Mouse (Mus musculus) forebrain, embryonic 11.5 days (tissue): ENCODE results near the gene Dok5. TPM values are rescaled to one million over a fixed set of nuclear protein-coding genes. Genes with fewer than 3 reads are reported as not detected.

Experiments used
- ATAC-seq: fragments of 200-750 bp; cut with Nextera tagmentation; replicated peaks from 2 replicates; pipeline ENCODE4 v1.8.0; 2017; ENCODE audit warnings: moderate TSS enrichment; ENCODE audit not compliant: low FRiP score
- DNase-seq: peaks from one replicate; pipeline ENCODE4 v3.0.0-alpha.2; 2017; ENCODE audit warnings: low spot score
- H3K27ac ChIP-seq: fragments of 300-500 bp; sonication (generic); 2 replicates; pipeline ENCODE4 v1.5.1; 2014; ENCODE audit warnings: low read depth, low read length
- H3K27me3 ChIP-seq: fragments of 300-500 bp; sonication (generic); 2 replicates; pipeline ENCODE4 v1.6.1; 2014; ENCODE audit warnings: mild to moderate bottlenecking, low read length, mixed read lengths; ENCODE audit not compliant: control insufficient read depth, insufficient read depth
- H3K36me3 ChIP-seq: fragments of 300-500 bp; sonication (generic); 2 replicates; pipeline ENCODE4 v1.6.1; 2014; ENCODE audit warnings: mild to moderate bottlenecking, low read length, moderate library complexity, mixed read lengths; ENCODE audit not compliant: control insufficient read depth, insufficient read depth
- H3K4me1 ChIP-seq: fragments of 300-500 bp; sonication (generic); replicated peaks from 2 replicates; pipeline ENCODE4 v1.6.1; 2014; ENCODE audit warnings: low read length, mixed read lengths; ENCODE audit not compliant: control insufficient read depth, insufficient read depth
- H3K4me2 ChIP-seq: fragments of 300-500 bp; sonication (generic); 2 replicates; pipeline ENCODE4 v1.6.1; 2014; ENCODE audit warnings: low read depth, mild to moderate bottlenecking, low read length, moderate library complexity, mixed read lengths; ENCODE audit not compliant: severe bottlenecking
- H3K4me3 ChIP-seq: fragments of 300-500 bp; sonication (generic); 2 replicates; pipeline ENCODE4 v1.5.1; 2014; ENCODE audit warnings: low read depth, low read length
- H3K9ac ChIP-seq: fragments of 300-500 bp; sonication (generic); 2 replicates; pipeline ENCODE4 v1.6.1; 2014; ENCODE audit warnings: low read length
- H3K9me3 ChIP-seq: fragments of 300-500 bp; sonication (generic); 2 replicates; pipeline ENCODE4 v1.6.1; 2016; ENCODE audit warnings: low read length, mixed read lengths; ENCODE audit not compliant: control insufficient read depth
- WGBS: fragments of 180-500 bp; shearing (Covaris S2); extraction: QIAGEN DNeasy Blood & Tissue Kit; methylation state at CpG from one replicate; pipeline ENCODE4 v1.1.7; 2014; 5-methylcytosine and 5-hydroxymethylcytosine counted together
- polyA plus RNA-seq: library from polyadenylated mRNA; unstranded; fragments of >200 nt; fragmentation: Nextera tagmentation; extraction: Ambion mirVana; gene quantifications from 2 replicates; pipeline ENCODE4 v1.2.1, GENCODE M21; 2014

Gene Dok5
- polyA plus RNA-seq, 1 experiment from 2014 or later = 6.2 TPM

DNA sequence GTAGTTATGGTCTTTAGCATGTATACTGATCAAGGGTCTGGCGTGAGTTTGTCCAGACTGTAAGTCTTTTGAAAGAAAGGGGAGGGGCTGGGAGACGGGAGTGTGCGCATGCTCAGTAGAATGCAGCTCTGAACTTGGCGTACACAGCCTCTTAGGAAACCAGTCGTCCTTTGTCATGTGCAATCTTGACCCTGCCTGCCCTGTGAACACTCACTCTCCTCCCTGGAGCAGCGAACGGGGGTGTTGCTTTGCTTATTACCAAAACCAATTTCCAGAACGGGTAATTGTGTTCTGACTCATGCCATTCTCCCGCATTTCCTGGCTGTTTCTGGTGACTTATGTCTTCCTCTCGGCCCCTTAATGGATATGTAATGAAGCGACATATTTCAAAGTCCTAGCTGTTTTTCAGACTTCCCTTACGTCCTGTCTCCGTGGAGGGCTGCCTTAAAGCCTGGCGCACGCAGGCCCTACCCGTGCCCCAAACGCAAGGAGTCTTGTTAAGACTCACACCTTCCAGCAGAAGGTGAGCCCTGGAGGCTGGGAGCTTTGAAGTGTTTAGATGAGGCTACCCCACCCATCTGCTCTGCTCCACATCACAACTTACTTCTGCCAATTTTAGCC is 95.3 kb downstream of the Dok5 start:
- Histone ChIP-seq H3K4me1 (no peaks in the 10 kb centered on the region), H3K27me3 (no peaks in the 10 kb centered on the region), H3K9ac (no peak overlapping the region), H3K27ac (no peak overlapping the region), H3K4me3 (no peak overlapping the region), H3K4me2 (no peak overlapping the region), H3K9me3 (no peaks in the 10 kb centered on the region), H3K36me3 (no peaks in the 10 kb centered on the region)
- peak; percentile 32 for DNase-seq
- 85% methylated on average over 17 of the region's 17 CpGs for WGBS
- ATAC-seq = no peak

DNA sequence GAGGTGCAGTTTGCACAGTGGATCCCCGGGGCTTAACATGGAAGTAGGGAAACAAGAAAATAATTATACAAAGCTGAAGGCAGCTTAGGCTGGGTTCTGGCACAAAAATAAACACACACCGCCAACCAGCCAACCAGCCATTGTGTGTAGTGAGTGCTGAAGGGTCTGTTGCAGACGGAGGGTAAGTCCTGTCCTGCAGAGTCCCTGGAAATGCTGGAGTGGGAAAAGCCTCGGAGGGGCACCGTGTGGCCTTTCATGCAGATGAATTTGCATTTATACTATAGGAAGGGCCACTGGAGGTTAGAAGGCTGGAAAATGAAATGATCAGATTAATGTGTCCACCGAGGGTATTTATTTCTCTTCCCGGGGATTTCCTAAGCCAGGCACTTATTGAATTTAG is 97.2 kb downstream of the Dok5 start:
- no peak overlapping the region for H3K4me2 ChIP-seq

GRCm38 (mm10) chr2:170829191-170829611 is 97.6 kb downstream of the Dok5 start:
- H3K9me3 ChIP-seq = no peaks in the 10 kb centered on the region
- 86% methylated on average over 6 of the region's 6 CpGs for WGBS
- H3K4me2 ChIP-seq = no peak overlapping the region
- no peaks in the 10 kb centered on the region for H3K36me3 ChIP-seq
- no peak overlapping the region for H3K27ac ChIP-seq
- no peak for DNase-seq
- H3K4me3 ChIP-seq = no peak overlapping the region
- no peaks in the 10 kb centered on the region for H3K4me1 ChIP-seq
- ATAC-seq = no peak
- H3K27me3 ChIP-seq = no peaks in the 10 kb centered on the region
- H3K9ac ChIP-seq = no peak overlapping the region

More for the DNA sequence above, 97.2 kb downstream of the Dok5 start:
- WGBS = 66% methylated on average over 7 of the region's 7 CpGs
- H3K27ac ChIP-seq = no peak overlapping the region
- DNase-seq (no peak), ATAC-seq (no peak)
- no peaks in the 10 kb centered on the region for H3K4me1 ChIP-seq
- H3K9me3 ChIP-seq = no peaks in the 10 kb centered on the region
- H3K9ac ChIP-seq = no peak overlapping the region
- H3K36me3 ChIP-seq = no peaks in the 10 kb centered on the region
- no peaks in the 10 kb centered on the region for H3K27me3 ChIP-seq
- H3K4me3 ChIP-seq = no peak overlapping the region

DNA sequence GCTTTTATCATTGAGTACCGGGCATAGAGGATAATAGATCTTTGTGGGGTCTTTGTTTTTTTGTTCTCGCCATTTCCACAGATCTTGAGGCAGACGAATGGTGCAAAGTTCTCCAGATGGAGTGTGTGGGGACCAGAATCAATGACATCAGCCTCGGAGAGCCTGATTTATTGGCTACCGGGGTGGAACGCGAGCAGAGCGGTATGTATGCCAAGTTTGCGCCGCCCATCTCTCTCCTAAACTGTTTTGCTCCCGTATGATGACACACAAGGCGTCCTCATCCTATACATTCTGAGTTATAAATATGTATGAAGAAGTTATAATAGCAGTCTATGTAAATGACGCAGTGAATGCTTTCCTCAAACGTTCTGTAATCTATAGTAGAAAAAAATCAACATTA is 98.4 kb downstream of the Dok5 start:
- no peak for ATAC-seq
- Histone ChIP-seq H3K9me3 (no peaks in the 10 kb centered on the region), H3K27ac (no peak overlapping the region), H3K4me1 (no peaks in the 10 kb centered on the region), H3K4me3 (no peak overlapping the region), H3K36me3 (no peaks in the 10 kb centered on the region), H3K4me2 (no peak overlapping the region), H3K9ac (no peak overlapping the region), H3K27me3 (no peaks in the 10 kb centered on the region)
- 91% methylated on average over 14 of the region's 14 CpGs for WGBS
- DNase-seq = no peak

DNA sequence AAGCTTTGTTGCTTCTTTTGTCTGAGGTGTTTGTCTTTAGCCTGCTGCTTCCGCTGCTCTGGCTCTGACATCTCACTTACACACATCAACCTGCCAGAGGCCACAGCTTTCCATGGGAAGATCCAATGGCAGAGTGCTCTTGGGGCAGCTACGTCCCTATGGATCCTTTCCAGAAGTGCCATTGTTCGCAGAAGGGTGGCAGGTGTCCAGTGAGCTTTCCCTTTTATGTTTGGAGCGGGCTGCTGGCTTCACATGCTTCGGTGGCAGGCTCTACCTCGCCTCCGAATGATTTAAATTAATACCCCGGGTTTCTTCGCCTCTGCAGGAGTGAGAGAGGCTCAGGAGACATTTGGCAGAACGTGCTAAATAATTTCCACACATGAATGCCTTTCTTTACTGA is 105.3 kb downstream of the Dok5 start:
- H3K27me3 ChIP-seq = peaks cover 2% of the 10 kb centered on the region; the same call in 1 of the 2 replicates
- no peak overlapping the region for H3K27ac ChIP-seq
- WGBS = 47% methylated on average over 10 of the region's 10 CpGs
- ATAC-seq = no peak
- peaks cover 8% of the 10 kb centered on the region for H3K4me1 ChIP-seq
- H3K4me3 ChIP-seq = no peak overlapping the region
- no peak overlapping the region for H3K4me2 ChIP-seq
- DNase-seq = peak; percentile 52
- H3K9ac ChIP-seq = no peak overlapping the region
- H3K9me3 ChIP-seq = no peaks in the 10 kb centered on the region
- H3K36me3 ChIP-seq = no peaks in the 10 kb centered on the region

- peaks cover 2% of the 10 kb centered on the region; the same call in 1 of the 2 replicates for H3K27me3 ChIP-seq
- H3K36me3 ChIP-seq = no peaks in the 10 kb centered on the region
- no peak overlapping the region for H3K27ac ChIP-seq
- no peaks in the 10 kb centered on the region for H3K9me3 ChIP-seq
- H3K9ac ChIP-seq = no peak overlapping the region
- no peak overlapping the region for H3K4me2 ChIP-seq
- WGBS = 75% methylated on average over 11 of the region's 11 CpGs
- H3K4me3 ChIP-seq = no peak overlapping the region
- DNase-seq = peak; percentile 35
- peaks cover 8% of the 10 kb centered on the region for H3K4me1 ChIP-seq
- no peak for ATAC-seq
These were observed 105.8 kb downstream of the Dok5 start for GRCm38 (mm10) chr2:170837363-170837762.

- Histone ChIP-seq H3K36me3 (no peaks in the 10 kb centered on the region), H3K4me3 (no peak overlapping the region), H3K27ac (0 out of 2 replicates have a peak overlapping the region, but pooled peaks have one; percentile 8), H3K9ac (no peak overlapping the region), H3K4me1 (peaks cover 8% of the 10 kb centered on the region), H3K27me3 (peaks cover 2% of the 10 kb centered on the region; the same call in 1 of the 2 replicates), H3K4me2 (no peak overlapping the region), H3K9me3 (no peaks in the 10 kb centered on the region)
- 28% methylated on average over 12 of the region's 12 CpGs for WGBS
- peak; percentile 75 for DNase-seq
- ATAC-seq = peak; percentile 88
These were observed 106.4 kb downstream of the Dok5 start for GRCm38 (mm10) chr2:170837824-170838557.

- H3K4me2 ChIP-seq = no peak overlapping the region
- peaks cover 2% of the 10 kb centered on the region; the same call in 1 of the 2 replicates for H3K27me3 ChIP-seq
- no peak overlapping the region for H3K27ac ChIP-seq
- H3K9ac ChIP-seq = no peak overlapping the region
- no peaks in the 10 kb centered on the region for H3K36me3 ChIP-seq
- no peak overlapping the region for H3K4me3 ChIP-seq
- H3K4me1 ChIP-seq = peaks cover 9% of the 10 kb centered on the region
- DNase-seq (peak; percentile 44), ATAC-seq (no peak)
- H3K9me3 ChIP-seq = no peaks in the 10 kb centered on the region
- 78% methylated on average over 13 of the region's 13 CpGs for WGBS
These were observed 109.9 kb downstream of the Dok5 start for GRCm38 (mm10) chr2:170841441-170841965.
